Mouse (Mus musculus) layer of hippocampus, adult 9-11 months (tissue): ENCODE measurements around the gene Tor1b.
A peak's percentile ranks its signal among the peaks of the same experiment; 100 is the strongest.
"Not testable (repeated sequence)": the region's sequence is repeated elsewhere in the genome, so short reads cannot be mapped to it uniquely, and the experiment has no call there.

Experiments
- DNase-seq: peaks from one replicate; pipeline ENCODE4 v3.0.0; 2022

Gene Tor1b

GRCm38 (mm10) chr2:30952824-30953490 lies at the start of gene Tor1b:
Gene Tor1b, plus strand, starts transcription at chr2:30952959.
- peak; percentile 93 for DNase-seq

- DNase-seq = no peak
Observed at GRCm38 (mm10) chr2:30904231-30904630, 48.5 kb upstream of the Tor1b start.

- no peak for DNase-seq
Observed at GRCm38 (mm10) chr2:30904991-30905390, 47.8 kb upstream of the Tor1b start.

GRCm38 (mm10) chr2:30905906-30906305 lies 46.9 kb upstream of the Tor1b start:
- DNase-seq = no peak

- DNase-seq = no peak
Observed at GRCm38 (mm10) chr2:30906641-30907040, 46.1 kb upstream of the Tor1b start.

GRCm38 (mm10) chr2:30912291-30912773 lies 40.4 kb upstream of the Tor1b start:
- no peak for DNase-seq

- DNase-seq = no peak
Observed at GRCm38 (mm10) chr2:30913022-30913421, 39.7 kb upstream of the Tor1b start.

GRCm38 (mm10) chr2:30914836-30915235 lies 37.9 kb upstream of the Tor1b start:
- no peak for DNase-seq

- DNase-seq = no peak
Observed at GRCm38 (mm10) chr2:30915376-30915775, 37.4 kb upstream of the Tor1b start.

- DNase-seq = not testable (repeated sequence)
Observed at GRCm38 (mm10) chr2:30915933-30916332, 36.8 kb upstream of the Tor1b start.

- DNase-seq = no peak
Observed at GRCm38 (mm10) chr2:30917649-30918048, 35.1 kb upstream of the Tor1b start.

GRCm38 (mm10) chr2:30918126-30918525 lies 34.6 kb upstream of the Tor1b start:
- DNase-seq = no peak

- no peak for DNase-seq
Observed at GRCm38 (mm10) chr2:30918780-30919329, 33.9 kb upstream of the Tor1b start.

GRCm38 (mm10) chr2:30920216-30920615 lies 32.5 kb upstream of the Tor1b start:
- peak; percentile 15 for DNase-seq

- no peak for DNase-seq
Observed at GRCm38 (mm10) chr2:30923099-30923498, 29.7 kb upstream of the Tor1b start.

- DNase-seq = no peak
Observed at GRCm38 (mm10) chr2:30925181-30925580, 27.6 kb upstream of the Tor1b start.

GRCm38 (mm10) chr2:30926381-30926780 lies 26.4 kb upstream of the Tor1b start:
- DNase-seq = no peak

GRCm38 (mm10) chr2:30927151-30927781 lies 25.5 kb upstream of the Tor1b start:
- DNase-seq = peak; percentile 20

GRCm38 (mm10) chr2:30927844-30928628 lies 24.7 kb upstream of the Tor1b start:
- peak; percentile 73 for DNase-seq

- peak; percentile 36 for DNase-seq
Observed at GRCm38 (mm10) chr2:30928893-30929482, 23.8 kb upstream of the Tor1b start.

- DNase-seq = peak; percentile 75
Observed at GRCm38 (mm10) chr2:30929483-30930045, 23.2 kb upstream of the Tor1b start, which contains the start of gene Ptges. Gene Ptges, minus strand, starts transcription at chr2:30929863.

- DNase-seq = not testable (repeated sequence)
Observed at GRCm38 (mm10) chr2:30930846-30931245, 21.9 kb upstream of the Tor1b start.
